36 mouse cellular contexts compared by ENCODE assay signal in genomic region chr6:140674414-140674813, GRCm38 (mm10). TPM values are rescaled to one million over a fixed set of nuclear protein-coding genes. Genes with fewer than 3 reads are reported as not detected.
DNase-seq lines count a peak whose midpoint lies in the region; ATAC-seq lines count a peak whose summit lies in the region.
"Had no signal": no experiment of that assay in that cellular context is flagged by ENCODE, and none has a peak within 500 bp of the region (broad histone marks: within the 10 kb centered on the region; RNA-seq: fewer than 3 reads in every experiment).

No protein-coding gene starts in this region.

- H3K27me3 ChIP-seq in liver, embryonic 15.5 days: no peaks in the 10 kb centered on the region
- no peaks in the 10 kb centered on the region for H3K27me3 ChIP-seq in liver, embryonic 12.5 days (replicated peaks)
- H3K27me3 ChIP-seq: hindbrain, embryonic 12.5 days; limb, embryonic 13.5 days; neural tube, embryonic 12.5 days; stomach, embryonic 15.5 days had no signal

- no peak overlapping the region for H3K4me2 ChIP-seq in liver, embryonic 15.5 days
- no peak overlapping the region for H3K4me2 ChIP-seq in liver, embryonic 12.5 days
- H3K4me2 ChIP-seq: heart, embryonic 11.5 days; hindbrain, embryonic 12.5 days; limb, embryonic 13.5 days; midbrain, embryonic 11.5 days; neural tube, embryonic 12.5 days; stomach, embryonic 15.5 days had no signal

- no peak overlapping the region for H3K9ac ChIP-seq in liver, embryonic 15.5 days
- H3K9ac ChIP-seq in liver, embryonic 12.5 days: no peak overlapping the region
- H3K9ac ChIP-seq: limb, embryonic 13.5 days; neural tube, embryonic 12.5 days; stomach, embryonic 15.5 days had no signal

- H3K4me1 ChIP-seq in liver, embryonic 15.5 days (replicated peaks): no peaks in the 10 kb centered on the region
- no peaks in the 10 kb centered on the region for H3K4me1 ChIP-seq in liver, embryonic 12.5 days

- H3K36me3 ChIP-seq in liver, embryonic 15.5 days (replicated peaks): no peaks in the 10 kb centered on the region
- H3K36me3 ChIP-seq in liver, embryonic 12.5 days: no peaks in the 10 kb centered on the region
- H3K36me3 ChIP-seq: hindbrain, embryonic 12.5 days; limb, embryonic 13.5 days; neural tube, embryonic 12.5 days; stomach, embryonic 15.5 days had no signal

- WGBS in liver, embryonic 15.5 days (ENCODE audit: insufficient replicate concordance): 67% methylated on average over 3 of the region's 3 CpGs
- 57% methylated on average over 3 of the region's 3 CpGs for WGBS in liver, embryonic 12.5 days (ENCODE audit: insufficient replicate concordance)

- peak; percentile 68 for DNase-seq in adrenal gland, postnatal 10 days
- DNase-seq in fat pad, adult 2 months (ENCODE audit: extremely low read depth, low read depth, low spot score): peak; percentile 10
- no peak for DNase-seq in ovary, postnatal 10 days (ENCODE audit: low spot score)
- DNase-seq: B cell, adult 2 months; cerebellum, adult 11 months; cerebellum, adult 9-10 months; cerebellum, postnatal 36 days; gastrocnemius, postnatal 25 days; heart, postnatal 36 days; kidney, adult 11 months; kidney, postnatal 14 days; lung, adult 2 months; lung, postnatal 14 days had no signal

- no peak overlapping the region for H3K27ac ChIP-seq in liver, embryonic 15.5 days (replicated peaks)
- no peak overlapping the region for H3K27ac ChIP-seq in liver, embryonic 12.5 days
- H3K27ac ChIP-seq: hindbrain, embryonic 12.5 days; hindbrain, postnatal 0 days; left cerebral cortex, adult 2 months; limb, embryonic 13.5 days; neural tube, embryonic 12.5 days; stomach, embryonic 15.5 days had no signal

- no peak overlapping the region for H3K4me3 ChIP-seq in liver, embryonic 15.5 days (replicated peaks)
- no peak overlapping the region for H3K4me3 ChIP-seq in liver, embryonic 12.5 days
- H3K4me3 ChIP-seq: hindbrain, embryonic 12.5 days; left cerebral cortex, adult 2 months; limb, embryonic 13.5 days; myocyte; neural tube, embryonic 12.5 days; stomach, embryonic 15.5 days had no signal

- H3K9me3 ChIP-seq in liver, embryonic 15.5 days (replicated peaks): no peaks in the 10 kb centered on the region
- no peaks in the 10 kb centered on the region for H3K9me3 ChIP-seq in liver, embryonic 12.5 days (replicated peaks)
- H3K9me3 ChIP-seq: hindbrain, embryonic 12.5 days; neural tube, embryonic 12.5 days; stomach, embryonic 15.5 days had no signal

- ATAC-seq in liver, embryonic 15.5 days (ENCODE audit: insufficient read depth): peak; percentile 31; the same call in 1 of the 2 replicates
- ATAC-seq in liver, embryonic 12.5 days: no peak
- ATAC-seq in megakaryocyte progenitor cell, adult 5-6 weeks (replicated peaks; ENCODE audit: poor library complexity): no peak
- ATAC-seq: forebrain, embryonic 14.5 days had no signal

RNA-seq across cellular contexts. Expression of gene Aebp2, which starts 52.0 kb away (rescaled TPM):
- 2.7 and 3.1 TPM in 2 replicates for polyA plus RNA-seq in liver, embryonic 15.5 days (2015; fragmentation: Nextera tagmentation; extraction: Ambion mirVana)
- 6.1 and 6.5 TPM in 2 replicates for polyA plus RNA-seq in liver, embryonic 12.5 days (2016; fragmentation: Nextera tagmentation; extraction: Ambion mirVana)
- total RNA-seq in adrenal gland, postnatal 10 days (2021): 10 to 100 TPM; 45.9 to 52.0 TPM
- 37.5 and 41.9 TPM in 2 replicates for total RNA-seq in megakaryocyte progenitor cell, adult 5-6 weeks (2015)
- 54.6 and 57.5 TPM in 2 replicates for total RNA-seq in megakaryocyte progenitor cell, adult 5-6 weeks (2017)

RNA-seq across cellular contexts. Expression of gene Gm11077, which starts 54.7 kb away (rescaled TPM):
- not detected in 2 replicates for polyA plus RNA-seq in liver, embryonic 15.5 days (2015; fragmentation: Nextera tagmentation; extraction: Ambion mirVana)
- polyA plus RNA-seq in liver, embryonic 12.5 days (2016; fragmentation: Nextera tagmentation; extraction: Ambion mirVana): not detected in 2 replicates
- total RNA-seq in adrenal gland, postnatal 10 days (2021): not detected
- total RNA-seq in megakaryocyte progenitor cell, adult 5-6 weeks (2015): not detected in 2 replicates
- total RNA-seq in megakaryocyte progenitor cell, adult 5-6 weeks (2017): not detected in 2 replicates
- total RNA-seq: gastrocnemius, adult 18-20 months; gastrocnemius, postnatal 25 days; heart, postnatal 36 days; hindbrain, postnatal 0 days; layer of hippocampus, adult 18-20 months; layer of hippocampus, postnatal 10 days; left cerebral cortex, adult 2 months; left cerebral cortex, postnatal 25 days; megakaryocyte, adult 5-6 weeks; midbrain, postnatal 0 days had no signal
- polyA plus RNA-seq: embryonic facial prominence, embryonic 11.5 days; forebrain, embryonic 14.5 days; heart, embryonic 11.5 days; heart, embryonic 16.5 days; hindbrain, embryonic 12.5 days; hindbrain, postnatal 0 days; kidney, embryonic 14.5 days; limb, embryonic 13.5 days; lung, adult 2 months; midbrain, embryonic 11.5 days; midbrain, postnatal 0 days; myocyte; neural tube, embryonic 12.5 days; small intestine, adult 2 months; stomach, embryonic 15.5 days had no signal
